Mouse (Mus musculus): ENCODE results near the gene Exoc3. TPM values are rescaled to one million over a fixed set of nuclear protein-coding genes. Genes with fewer than 3 reads are reported as not detected.

Gene Exoc3
- polyA plus RNA-seq, 1 experiment from 2014 or later: 82.2 TPM

GRCm38 (mm10) chr13:74127571-74127970, 81.0 kb downstream of the Exoc3 start:
- Histone ChIP-seq H3K4me1 (no peaks in the 10 kb centered on the region), H3K36me3 (no peaks in the 10 kb centered on the region), H3K27me3 (peaks cover 15% of the 10 kb centered on the region), H3K9ac (no peak overlapping the region), H3K9me3 (no peaks in the 10 kb centered on the region), H3K27ac (no peak overlapping the region), H3K4me3 (no peak overlapping the region), H3K4me2 (no peak overlapping the region)
- 69% methylated on average over 7 of the region's 7 CpGs for WGBS
- no peak for ATAC-seq (ENCODE audit: insufficient number of reproducible peaks, low FRiP score, low TSS enrichment, low read depth)

DNA sequence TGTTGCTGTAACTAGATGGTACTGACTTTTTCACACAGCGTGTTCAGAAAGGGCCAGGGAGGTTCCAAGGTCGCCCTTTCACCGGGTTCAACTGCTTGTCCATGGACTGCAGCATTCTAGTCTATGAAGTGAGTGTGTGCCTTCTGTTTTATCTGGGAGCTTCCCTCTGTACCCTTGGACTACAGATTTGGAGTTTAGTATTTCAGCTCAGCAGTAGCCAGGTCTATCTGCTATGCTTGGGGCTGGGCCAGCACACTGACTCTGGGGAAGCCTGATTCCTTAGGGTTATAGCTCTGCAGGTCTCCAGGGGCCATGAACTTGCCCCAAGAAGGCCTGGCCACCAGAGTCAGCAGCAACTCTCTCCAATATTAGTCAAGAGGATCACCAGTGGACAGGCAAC, 85.9 kb downstream of the Exoc3 start:
- no peak for ATAC-seq (ENCODE audit: insufficient number of reproducible peaks, low FRiP score, low TSS enrichment, low read depth)
- Histone ChIP-seq H3K27ac (no peak overlapping the region), H3K4me2 (no peak overlapping the region), H3K4me3 (no peak overlapping the region), H3K36me3 (no peaks in the 10 kb centered on the region), H3K9ac (no peak overlapping the region), H3K27me3 (peaks cover 52% of the 10 kb centered on the region), H3K9me3 (no peaks in the 10 kb centered on the region), H3K4me1 (peaks cover 7% of the 10 kb centered on the region)
- WGBS: 73% methylated on average over 3 of the region's 3 CpGs

GRCm38 (mm10) chr13:74121795-74122330, 86.7 kb downstream of the Exoc3 start:
- Histone ChIP-seq H3K9me3 (no peaks in the 10 kb centered on the region), H3K4me3 (no peak overlapping the region), H3K4me2 (no peak overlapping the region), H3K36me3 (no peaks in the 10 kb centered on the region), H3K27me3 (peaks cover 52% of the 10 kb centered on the region), H3K9ac (no peak overlapping the region), H3K4me1 (peaks cover 7% of the 10 kb centered on the region), H3K27ac (no peak overlapping the region)
- 34% methylated on average over 14 of the region's 14 CpGs for WGBS
- ATAC-seq (ENCODE audit: insufficient number of reproducible peaks, low FRiP score, low TSS enrichment, low read depth): no peak

DNA sequence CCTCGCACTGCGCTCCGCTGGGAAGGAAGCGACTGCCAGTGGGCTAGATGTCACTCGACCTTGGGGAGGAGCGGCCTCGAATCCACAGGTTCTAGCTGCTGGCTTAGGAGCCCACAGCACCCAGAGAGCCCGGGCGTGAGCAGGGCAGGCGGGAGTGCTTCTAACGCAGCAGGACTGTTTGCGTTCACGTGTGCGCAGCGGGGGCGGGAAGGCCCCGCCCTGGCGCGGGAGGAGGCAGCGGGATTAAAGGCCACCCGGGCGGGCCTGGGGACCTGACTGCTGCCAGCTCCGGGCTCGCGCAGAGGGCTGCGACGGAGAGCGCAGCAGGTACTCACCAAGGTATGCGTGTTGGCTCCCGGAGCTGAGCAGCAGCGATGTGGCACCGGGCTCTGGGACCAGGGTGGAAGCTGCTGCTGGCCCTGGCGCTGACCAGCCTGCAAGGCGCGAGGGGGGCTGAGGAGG, 87.4 kb downstream of the Exoc3 start, which contains the start of gene Slc9a3:
Slc9a3 (plus strand) TSS at position 317 of the 462 bp plus-strand sequence.
- H3K27me3 ChIP-seq: peaks cover 52% of the 10 kb centered on the region
- H3K9me3 ChIP-seq: no peaks in the 10 kb centered on the region
- no peak for ATAC-seq (ENCODE audit: insufficient number of reproducible peaks, low FRiP score, low TSS enrichment, low read depth)
- peak within 1 kb of the TSS; percentile 34 for H3K4me3 ChIP-seq
- H3K4me2 ChIP-seq: peak within 1 kb of the TSS; percentile 69
- no peak within 1 kb of the TSS for H3K27ac ChIP-seq
- H3K4me1 ChIP-seq: peaks cover 7% of the 10 kb centered on the region
- under 1% methylated on average over 35 of the region's 35 CpGs for WGBS
- H3K9ac ChIP-seq: no peak within 1 kb of the TSS
- no peaks in the 10 kb centered on the region for H3K36me3 ChIP-seq

Other genes starting within 250 kb of the Exoc3 start
- gene Zdhhc11, start 244.9 kb downstream of the Exoc3 start, polyA plus RNA-seq (2015; fragmentation: Nextera tagmentation; extraction: Ambion mirVana): not detected in 2 replicates
- gene Tppp, start 199.3 kb downstream of the Exoc3 start, polyA plus RNA-seq (2015; fragmentation: Nextera tagmentation; extraction: Ambion mirVana): 1.8 and 3.3 TPM in 2 replicates
- 10.7 and 10.9 TPM in 2 replicates for gene Cep72, start 146.4 kb downstream of the Exoc3 start, polyA plus RNA-seq (2015; fragmentation: Nextera tagmentation; extraction: Ambion mirVana)
- gene Slc9a3, start 87.3 kb downstream of the Exoc3 start, polyA plus RNA-seq (2015; fragmentation: Nextera tagmentation; extraction: Ambion mirVana): 0.04 and 0.21 TPM in 2 replicates
- 3.9 and 4.0 TPM in 2 replicates for gene Ahrr, start 83.6 kb upstream of the Exoc3 start, polyA plus RNA-seq (2015; fragmentation: Nextera tagmentation; extraction: Ambion mirVana)
- gene Pdcd6, start 108.8 kb upstream of the Exoc3 start, polyA plus RNA-seq (2015; fragmentation: Nextera tagmentation; extraction: Ambion mirVana): 157 and 158 TPM in 2 replicates
- 217 and 241 TPM in 2 replicates for gene Sdha, start 141.5 kb upstream of the Exoc3 start, polyA plus RNA-seq (2015; fragmentation: Nextera tagmentation; extraction: Ambion mirVana)
- gene Ccdc127, start 141.6 kb upstream of the Exoc3 start, polyA plus RNA-seq (2015; fragmentation: Nextera tagmentation; extraction: Ambion mirVana): 63.9 and 67.0 TPM in 2 replicates
- gene Lrrc14b, start 155.3 kb upstream of the Exoc3 start, polyA plus RNA-seq (2015; fragmentation: Nextera tagmentation; extraction: Ambion mirVana): 0.10 TPM in 1 of 2 replicates, not detected in the other
- gene Zfp72, start 182.1 kb upstream of the Exoc3 start, polyA plus RNA-seq (2015; fragmentation: Nextera tagmentation; extraction: Ambion mirVana): 5.5 and 5.7 TPM in 2 replicates
- 71.0 and 73.1 TPM in 2 replicates for gene Ftl1-ps1, start 191.0 kb upstream of the Exoc3 start, polyA plus RNA-seq (2015; fragmentation: Nextera tagmentation; extraction: Ambion mirVana)